Mouse (Mus musculus): ENCODE measurements around the gene Ptgir.
"Not testable (repeated sequence)": the region's sequence is repeated elsewhere in the genome, so short reads cannot be mapped to it uniquely, and the experiment has no call there.

Ptgir gene

DNA sequence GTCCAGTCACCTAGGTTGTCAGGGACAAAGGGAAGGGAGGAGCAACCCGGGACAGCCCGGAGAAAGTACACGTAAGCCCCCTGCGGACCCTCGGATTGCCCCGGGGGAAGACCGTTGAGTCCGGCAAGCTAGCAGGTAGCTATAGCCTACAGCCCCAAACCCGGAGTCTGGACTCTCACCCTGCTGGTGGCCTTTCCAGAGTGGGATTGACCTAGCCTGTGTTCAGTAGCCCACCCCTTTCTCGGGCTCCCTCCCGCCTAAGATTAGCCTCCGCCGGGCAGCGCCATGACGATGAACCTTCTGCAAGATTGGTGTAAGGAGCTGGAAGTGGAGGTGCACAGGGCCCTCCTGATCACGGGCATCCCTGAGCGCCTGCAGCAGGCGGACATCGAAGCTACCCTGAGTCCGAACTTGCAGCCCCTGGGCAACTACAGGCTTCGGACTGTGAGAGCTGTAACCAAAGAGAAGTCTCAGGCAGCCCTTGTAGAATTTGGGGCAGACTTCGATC, 38.6 kb downstream of the Ptgir start:
- DNase-seq, result no peak

DNA sequence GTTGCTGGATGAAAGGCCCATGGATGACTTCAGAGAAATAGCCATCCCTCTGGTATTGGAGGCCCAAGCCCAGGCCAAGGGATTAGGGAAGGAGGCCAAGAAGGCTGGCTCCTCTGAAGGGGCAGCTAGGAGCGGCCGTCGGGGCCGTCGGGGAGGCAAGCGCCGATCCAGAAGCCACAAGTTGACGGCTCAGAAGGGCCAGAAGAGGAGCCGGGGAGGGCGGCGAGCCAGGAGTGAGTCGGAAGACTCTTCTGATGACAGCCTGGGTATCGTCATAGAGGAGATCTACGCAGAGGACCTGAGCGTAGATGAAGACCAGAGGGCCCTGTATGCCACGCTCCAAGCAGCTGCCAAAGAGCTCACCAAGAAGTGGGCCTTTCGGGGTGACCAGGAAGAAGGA, 39.1 kb downstream of the Ptgir start:
- peak; percentile 71 for DNase-seq

DNA sequence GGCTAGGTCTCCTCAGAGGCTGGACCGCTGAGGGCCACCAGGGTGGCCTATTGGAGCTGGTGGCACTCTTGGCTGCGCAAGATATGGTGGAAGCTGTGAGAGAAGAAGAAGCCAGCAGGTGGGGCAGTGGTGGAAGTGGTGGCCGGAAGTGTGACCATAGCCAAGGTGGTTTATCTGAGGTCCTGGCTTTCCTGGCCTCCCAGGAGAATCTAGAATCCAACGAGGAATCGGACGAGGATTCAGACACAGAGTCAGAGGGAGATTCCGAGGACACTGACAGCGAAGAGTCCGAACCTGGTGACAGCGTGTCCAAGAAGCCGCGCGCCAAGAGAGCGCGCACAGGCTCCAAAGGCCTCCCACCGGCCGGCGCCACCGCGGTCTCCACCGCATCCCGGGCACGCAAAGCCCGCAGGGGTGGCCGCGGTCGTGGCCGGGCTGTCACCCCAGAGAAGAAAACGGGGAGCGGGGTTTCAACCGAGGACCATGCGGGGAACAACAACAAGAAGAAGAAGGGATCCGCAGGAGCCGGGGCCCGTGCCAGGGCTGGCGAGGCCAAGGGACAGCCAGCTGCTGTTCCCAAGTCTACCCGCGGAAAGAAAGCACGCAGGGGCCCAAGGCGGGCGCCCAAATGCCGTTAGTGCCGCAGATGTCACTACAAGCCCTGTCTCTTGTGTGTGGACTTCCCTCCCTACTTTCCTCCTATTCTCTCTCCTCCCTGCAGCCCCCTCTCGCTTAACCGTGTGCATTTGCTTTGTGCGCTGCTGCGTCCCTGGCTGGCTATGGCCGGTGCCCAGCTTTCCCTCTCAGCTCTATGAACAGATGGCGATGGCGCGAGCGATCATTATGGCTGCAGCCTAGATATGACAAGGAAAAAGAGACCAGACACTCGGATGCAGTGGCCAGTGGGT, 40.4 kb downstream of the Ptgir start:
- peak; percentile 81 for DNase-seq

DNA sequence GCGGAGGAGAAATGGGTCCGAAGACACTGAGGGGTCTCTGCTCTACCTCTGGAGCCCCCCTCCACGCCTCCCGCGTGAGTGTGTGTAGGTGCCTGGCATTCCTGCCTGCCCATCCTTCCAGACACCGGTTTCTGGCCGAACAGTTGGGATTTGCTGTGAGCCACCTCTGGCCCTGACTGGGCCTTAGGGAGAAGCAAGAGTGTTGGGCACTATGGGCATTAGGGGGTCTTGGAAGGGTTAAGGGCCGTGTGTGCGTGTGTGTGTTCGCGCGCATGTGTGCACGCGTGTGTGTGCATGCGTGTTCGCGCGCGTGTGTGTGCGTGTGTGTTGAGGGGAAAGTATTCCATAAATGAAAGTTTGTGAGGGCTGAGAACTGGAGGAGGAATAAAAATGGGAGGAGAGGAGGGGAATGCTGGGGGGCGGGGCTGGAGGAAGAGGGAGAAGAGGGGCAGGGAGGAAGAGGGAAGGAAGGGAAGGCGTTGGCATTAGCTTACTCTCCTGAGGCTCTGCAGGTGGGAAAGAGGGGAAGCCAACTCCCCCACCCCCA, 41.1 kb downstream of the Ptgir start:
- peak; percentile 78 for DNase-seq

DNA sequence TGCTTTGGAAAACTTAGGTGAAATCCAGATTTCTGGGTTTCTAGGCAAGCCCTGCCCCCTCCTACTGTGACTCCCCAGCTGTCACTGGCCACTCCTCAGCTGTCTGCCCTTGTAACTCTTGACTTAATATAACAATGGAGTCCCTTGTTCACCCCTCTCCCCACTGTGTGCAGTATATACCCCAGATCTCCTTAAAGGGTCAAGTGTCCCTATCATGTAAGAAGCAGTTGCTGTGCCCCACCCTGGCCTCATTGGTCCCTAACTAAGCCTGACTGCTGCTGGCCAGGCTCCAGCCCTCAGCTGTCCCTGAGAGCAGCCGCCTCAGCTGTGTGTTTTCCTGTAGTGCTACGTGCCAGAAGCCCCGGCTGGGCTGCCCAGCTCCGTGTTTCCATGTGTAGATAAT, 41.7 kb downstream of the Ptgir start:
- DNase-seq, result peak; percentile 76

DNA sequence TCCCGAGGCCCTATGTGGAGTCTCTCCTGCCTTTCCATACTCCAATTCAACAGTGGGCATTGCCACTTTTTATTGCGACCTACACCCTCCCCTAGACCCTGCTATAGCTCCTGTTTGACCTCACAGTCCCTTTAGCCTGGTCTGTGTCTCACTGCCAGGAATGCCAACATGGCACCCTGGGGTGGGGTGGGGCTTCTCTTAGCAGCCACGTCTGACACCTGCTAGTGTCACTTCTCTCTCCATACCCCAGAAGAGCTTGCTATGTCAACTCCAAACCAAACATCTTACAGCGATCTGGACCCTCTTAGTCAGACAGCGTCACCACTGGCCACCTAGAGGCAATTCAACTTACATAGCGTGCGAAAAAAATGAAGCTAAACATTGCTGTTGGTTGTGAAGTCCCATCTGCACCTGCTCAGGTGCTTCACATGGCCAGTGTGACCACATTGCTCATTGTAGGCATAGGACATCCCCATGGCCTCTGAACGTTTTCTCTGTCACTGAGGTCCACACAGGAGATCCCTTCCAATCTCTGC, 42.7 kb downstream of the Ptgir start:
- peak; percentile 67 for DNase-seq

DNA sequence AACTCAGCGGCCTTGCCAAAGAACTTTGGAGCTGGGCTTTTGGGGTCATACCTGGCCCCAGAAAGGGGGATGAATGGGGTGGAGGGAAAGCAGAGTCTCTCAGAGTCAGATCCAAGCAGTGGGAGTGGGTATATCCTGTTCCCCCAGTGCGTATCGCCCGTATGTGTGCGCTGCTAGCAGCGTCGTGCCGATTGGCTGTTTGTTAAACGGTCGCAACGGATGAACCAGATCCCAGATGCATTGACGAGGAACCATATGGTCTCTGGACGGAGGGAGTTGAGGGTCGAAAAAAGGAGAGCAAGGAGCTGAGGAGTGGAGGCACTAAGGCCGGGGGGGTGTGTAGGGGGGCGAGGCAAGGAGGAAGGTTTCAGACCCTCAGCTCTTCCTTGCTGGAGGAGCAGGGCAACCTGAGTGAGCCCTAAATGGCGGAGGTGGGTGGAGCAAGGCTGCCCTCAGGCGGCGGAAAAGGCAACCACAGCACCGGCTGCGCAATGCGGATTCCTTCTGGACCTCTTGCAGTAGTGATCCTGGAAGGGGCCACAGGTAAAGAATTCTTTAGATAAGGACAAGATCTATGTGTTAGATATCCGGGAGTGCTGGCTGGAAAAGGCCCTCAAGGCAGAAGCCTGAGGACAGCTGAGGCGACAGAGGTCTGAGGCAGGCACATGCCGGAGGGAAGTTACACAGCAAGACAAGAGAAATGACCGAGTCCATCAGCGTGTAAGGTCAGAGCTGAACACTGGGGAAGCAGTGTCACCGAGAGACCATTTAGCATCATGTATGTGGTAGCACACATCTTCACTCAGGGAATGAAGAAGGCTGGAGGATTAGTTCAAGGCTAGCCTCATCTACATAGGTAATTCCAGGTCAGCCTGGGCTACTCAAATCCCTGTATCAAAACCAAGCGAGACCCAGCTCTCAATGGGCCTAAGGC, 43.9 kb downstream of the Ptgir start:
- peak; percentile 91 for DNase-seq

DNA sequence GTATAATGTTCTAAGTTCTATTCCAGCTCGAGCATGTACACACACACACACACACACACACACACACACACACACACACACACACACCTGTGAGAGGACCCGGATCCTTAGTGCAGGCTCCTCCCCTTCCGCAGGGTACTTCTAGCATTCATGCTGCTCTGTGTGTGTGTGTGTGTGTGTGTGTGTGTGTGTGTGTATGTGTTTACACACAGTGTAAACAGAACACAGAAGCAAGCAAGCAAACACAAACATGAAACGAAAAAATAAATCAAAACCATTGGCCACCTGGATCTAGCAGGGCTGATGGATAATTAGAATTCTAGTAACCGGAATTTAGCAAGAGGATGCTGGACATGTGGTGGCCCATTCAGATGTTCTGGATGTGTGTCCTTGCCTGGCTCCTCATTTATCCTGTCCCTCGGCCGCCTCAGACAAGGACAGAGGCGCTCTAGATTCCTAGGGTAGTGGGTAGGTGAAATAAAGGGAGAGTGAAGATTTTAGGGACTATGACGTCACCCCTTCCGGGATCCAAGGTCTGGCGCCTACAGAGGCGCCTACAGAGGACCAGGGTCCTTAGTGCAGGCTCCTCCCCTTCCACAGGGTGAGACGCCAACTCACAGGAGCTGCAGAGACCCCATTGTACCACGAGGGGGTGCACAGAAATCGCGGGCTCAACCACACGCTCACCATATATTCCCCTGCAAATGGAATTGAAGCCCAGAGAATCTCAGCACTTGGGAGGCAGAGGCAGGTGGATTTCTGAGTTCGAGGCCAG, 44.8 kb downstream of the Ptgir start:
- DNase-seq, result peak; percentile 89

DNA sequence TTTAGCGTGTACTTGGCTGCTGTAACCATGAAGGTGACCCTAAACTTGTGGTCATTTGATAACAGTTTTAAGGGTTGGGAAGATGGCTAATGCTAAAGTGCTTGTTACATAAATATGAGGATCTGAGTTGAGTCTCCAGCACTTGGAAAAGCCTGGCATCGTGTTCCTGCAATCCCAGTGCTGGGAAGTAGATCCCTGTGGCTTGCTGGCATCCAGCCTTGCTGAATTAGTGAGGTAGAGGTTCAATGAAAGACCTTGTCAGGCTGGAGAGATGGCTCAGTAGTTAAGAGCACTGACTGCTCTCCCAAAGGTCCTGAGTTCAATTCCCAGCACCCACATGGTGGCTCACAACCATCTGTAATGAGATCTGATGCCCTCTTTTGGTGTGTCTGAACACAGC, 47.5 kb downstream of the Ptgir start:
- not testable (repeated sequence) for DNase-seq

DNA sequence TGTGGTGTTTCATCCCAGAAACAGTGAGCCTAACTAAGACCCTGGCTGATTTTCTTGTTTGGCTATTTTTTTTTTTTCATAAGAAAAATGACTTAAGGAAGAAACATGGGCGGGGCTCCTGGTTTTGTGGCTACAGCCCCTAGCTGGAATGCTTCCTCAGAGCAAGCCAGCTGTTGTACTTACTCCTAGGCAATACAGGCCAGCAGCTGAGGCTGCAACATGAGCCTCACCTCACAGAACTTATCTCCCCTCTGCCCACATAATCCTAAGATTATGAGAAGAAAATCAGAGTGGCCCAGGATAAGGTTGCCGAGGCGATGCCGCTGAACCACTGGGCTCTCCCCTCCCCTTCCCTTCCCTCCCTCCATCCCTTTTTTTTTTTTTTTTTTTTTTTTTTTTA, 49.4 kb downstream of the Ptgir start:
- no peak for DNase-seq

DNA sequence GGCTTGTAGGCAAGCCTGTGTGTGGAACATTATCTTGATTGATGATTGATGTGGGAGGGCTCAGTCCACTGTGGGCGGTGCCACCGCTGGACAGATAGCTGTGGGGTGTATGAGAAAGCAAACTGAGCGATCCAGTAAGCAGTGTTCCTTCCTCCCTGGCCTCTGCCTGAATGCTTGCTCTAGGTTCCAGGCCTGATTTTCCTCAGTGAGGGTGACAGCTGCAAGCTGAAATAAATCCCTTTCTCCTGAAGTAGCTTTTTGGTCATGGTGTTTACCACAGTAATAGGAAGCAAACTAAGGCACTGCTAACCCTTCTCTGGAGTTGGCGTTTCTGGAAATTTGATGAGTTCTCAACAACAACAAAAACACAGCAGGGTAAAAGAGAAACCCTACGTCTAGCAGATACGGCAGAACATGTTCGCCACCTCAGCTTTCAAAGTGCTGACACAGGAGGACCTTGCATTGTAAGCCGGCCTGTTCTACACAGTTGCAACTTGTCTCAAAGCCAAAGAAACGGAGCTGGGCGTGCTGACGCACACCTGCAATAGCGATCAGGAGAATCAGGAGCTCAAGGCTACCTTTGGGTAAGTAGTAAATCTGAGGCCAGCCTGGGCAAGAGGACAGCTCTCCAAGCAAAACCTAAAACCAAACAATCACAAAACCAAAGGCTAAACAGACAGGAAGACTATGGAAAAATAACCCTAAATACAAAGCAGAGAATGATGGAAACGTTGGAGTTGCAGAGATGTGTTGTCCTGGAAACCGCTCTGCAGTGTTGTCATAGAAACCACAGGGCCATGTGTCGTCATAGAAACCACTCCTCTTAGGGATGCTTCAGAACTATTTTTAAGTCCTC, 50.3 kb downstream of the Ptgir start:
- DNase-seq, result no peak

DNA sequence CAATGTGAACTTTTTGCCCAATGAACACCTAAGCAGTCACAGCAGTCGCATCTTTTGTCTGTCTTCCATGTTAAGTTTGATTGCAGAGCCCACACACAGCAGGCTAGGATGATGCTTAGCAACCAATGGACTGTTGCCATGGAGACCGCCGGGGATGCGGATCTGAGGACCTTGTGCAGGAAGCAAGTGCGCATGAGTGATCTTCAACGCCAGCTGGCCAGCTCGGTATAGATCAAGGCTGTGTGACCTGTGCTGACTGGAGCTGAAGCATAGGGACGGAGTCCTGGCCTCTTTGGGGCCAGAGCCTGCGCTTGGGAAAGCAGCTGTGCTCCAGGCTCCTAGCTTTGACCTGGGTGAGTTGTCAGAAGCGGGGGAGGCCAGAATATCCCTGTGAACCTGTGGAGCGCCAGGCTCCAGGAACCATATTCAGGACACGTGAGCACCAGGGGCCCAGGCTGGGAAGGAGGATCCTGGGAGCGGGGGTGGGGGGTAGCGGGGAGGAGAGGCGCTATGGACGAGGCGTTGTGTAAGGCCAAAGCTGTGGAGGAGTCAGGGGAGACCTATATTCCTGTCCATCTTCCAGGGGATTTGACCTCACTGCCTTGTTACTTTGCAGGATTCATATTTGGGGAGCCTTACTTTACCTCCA, 53.4 kb downstream of the Ptgir start, which contains the start of gene Pnmal1:
TSS of gene Pnmal1 (plus strand) at position 141 of the 649 bp plus-strand sequence.
- DNase-seq, result peak; percentile 91
